Mouse (Mus musculus) left cerebral cortex, adult 2 months (tissue): ENCODE results near the gene Bsnd. TPM values are rescaled to one million over a fixed set of nuclear protein-coding genes. Genes with fewer than 3 reads are reported as not detected.

ENCODE experiments used
- DNase-seq, 2 experiments: peaks; one replicate each; pipeline ENCODE4 v3.0.0; 2021 to 2022; ENCODE audit warnings: low spot score in 2 of 2, mixed read lengths in 1 of 2; ENCODE audit errors: extremely low spot score in 1 of 2
- H3K27ac ChIP-seq: fragments of 200-600 bp; 2 replicates; pipeline ENCODE4 v1.8.1; 2022
- H3K4me3 ChIP-seq: fragments of 200-600 bp; 2 replicates; pipeline ENCODE4 v1.8.1; 2022
- CTCF ChIP-seq: fragments of 200-600 bp; IDR thresholded peaks from 2 replicates; pipeline ENCODE4 v1.8.1; 2022; ENCODE audit warnings: antibody characterized with exemption, mild to moderate bottlenecking, moderate library complexity
- intact Hi-C: fragments of 180-260 bp; cut with DNase I; formaldehyde crosslinking; loops from one replicate; pipeline ENCODE4 v1.15.1; 2025
- total RNA-seq, 2 experiments: library from RNA; stranded (reverse); gene quantifications; 2 replicates each; pipeline ENCODE4 v1.2.3; 2021

The Bsnd gene
- total RNA-seq, 2 experiments from 2014 or later = not detected

GRCm38 (mm10) chr4:106443182-106443581 is 48.9 kb downstream of the Bsnd start:
- no peak for DNase-seq
- Histone ChIP-seq H3K4me3 (no peak overlapping the region), H3K27ac (no peak overlapping the region)
- TF ChIP-seq CTCF = no peak
- intact Hi-C loops = no loop called here

GRCm38 (mm10) chr4:106438763-106439162 is 53.3 kb downstream of the Bsnd start:
- no peak overlapping the region for H3K4me3 ChIP-seq
- peak overlapping the region; percentile 59 for H3K27ac ChIP-seq
- no peak for TF ChIP-seq CTCF
- intact Hi-C loops = no loop called here
- DNase-seq = no peak

GRCm38 (mm10) chr4:106437207-106437606 is 54.9 kb downstream of the Bsnd start:
- Histone ChIP-seq H3K4me3 (no peak overlapping the region), H3K27ac (peak overlapping the region; percentile 59; the same call in 1 of the 2 replicates)
- peak; percentile 3; the same call in 1 of the 2 replicates for TF ChIP-seq CTCF
- intact Hi-C loops = no loop called here
- peak in 1 of 2 experiments; percentile 43 for DNase-seq

- Histone ChIP-seq H3K4me3 (no peak overlapping the region), H3K27ac (no peak overlapping the region; the same call in 1 of the 2 replicates)
- intact Hi-C loops = no loop called here
- DNase-seq = no peak
- TF ChIP-seq CTCF = peak; percentile 79
These were observed 55.6 kb downstream of the Bsnd start for GRCm38 (mm10) chr4:106436475-106436874.

GRCm38 (mm10) chr4:106435426-106435825 is 56.7 kb downstream of the Bsnd start:
- H3K27ac ChIP-seq = no peak overlapping the region
- H3K4me3 ChIP-seq = no peak overlapping the region
- intact Hi-C loops = no loop called here
- DNase-seq = no peak
- no peak for TF ChIP-seq CTCF

Other genes with a start within 250 kb of the Bsnd start
- 10 to 100 TPM; 43.1 to 44.0 TPM for gene Usp24, start 176.1 kb downstream of the Bsnd start, total RNA-seq
- gene Pcsk9, start 28.0 kb downstream of the Bsnd start, total RNA-seq = 1 to 10 TPM; 2.7 to 4.8 TPM
- 10 to 100 TPM; 85.5 to 87.4 TPM for gene Dhcr24, start 68.8 kb upstream of the Bsnd start, total RNA-seq
- under 1 TPM in 1 of 2 experiments, not detected in 1; 0.21 TPM for gene Lexm, start 125.0 kb upstream of the Bsnd start, total RNA-seq
- gene Ttc22, start 130.1 kb upstream of the Bsnd start, total RNA-seq = under 1 TPM; 0.98 to 1.00 TPM
- gene Pars2, start 158.8 kb upstream of the Bsnd start, total RNA-seq = 1 to 10 TPM; 6.1 to 6.3 TPM
- gene Ttc4, start 186.7 kb upstream of the Bsnd start, total RNA-seq = 10 to 100 TPM; 44.8 to 47.7 TPM
- 1 to 10 TPM; 3.1 to 4.6 TPM for gene Mroh7, start 238.6 kb upstream of the Bsnd start, total RNA-seq
- gene Fam151a, start 241.6 kb upstream of the Bsnd start, total RNA-seq = not detected